Mouse (Mus musculus): ENCODE results near the gene Cd209b.

Gene Cd209b

DNA sequence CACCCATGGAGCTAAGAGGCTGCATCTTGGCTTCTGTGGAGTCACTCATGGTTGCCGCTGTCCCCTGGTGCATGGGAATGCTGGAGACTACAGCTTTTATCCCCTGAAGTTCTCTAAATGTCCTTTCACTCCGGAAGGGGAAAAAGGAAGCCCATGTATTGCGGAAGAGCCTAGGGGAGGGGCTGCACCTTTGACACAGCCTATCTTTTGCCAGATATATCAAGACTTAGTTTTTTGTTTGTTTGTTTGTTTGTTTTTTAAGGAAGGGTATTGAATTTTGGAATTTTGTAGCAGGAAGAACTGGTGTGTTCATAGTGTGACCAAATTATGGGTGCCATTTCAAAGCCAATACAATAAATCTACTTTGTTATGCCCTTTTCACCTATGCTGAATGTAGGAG is at the start of gene Cd209b:
TSS of gene Cd209b (minus strand) at position 101 of the 400 bp plus-strand sequence.
- DNase-seq, result no peak

DNA sequence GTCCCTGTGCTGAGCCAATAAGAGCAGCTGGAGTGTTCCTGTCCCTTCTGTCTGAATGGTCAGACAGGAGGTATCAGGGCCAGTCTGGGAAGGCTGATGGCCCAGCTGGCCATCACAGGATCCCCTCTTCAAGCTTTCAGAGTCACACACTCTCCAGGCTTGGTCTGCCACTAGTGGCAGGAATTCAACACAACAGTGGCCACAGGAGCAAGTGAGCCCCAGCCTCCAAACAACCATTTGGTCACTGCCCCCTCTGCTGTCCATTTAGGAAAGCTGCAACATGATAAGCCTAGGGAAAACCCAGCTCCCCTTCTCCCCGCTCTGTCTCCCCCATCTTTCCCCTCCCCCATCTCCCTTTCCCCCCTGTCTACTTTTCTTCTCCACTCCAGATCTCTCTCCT is 29.4 kb upstream of the Cd209b start:
- no peak for DNase-seq

DNA sequence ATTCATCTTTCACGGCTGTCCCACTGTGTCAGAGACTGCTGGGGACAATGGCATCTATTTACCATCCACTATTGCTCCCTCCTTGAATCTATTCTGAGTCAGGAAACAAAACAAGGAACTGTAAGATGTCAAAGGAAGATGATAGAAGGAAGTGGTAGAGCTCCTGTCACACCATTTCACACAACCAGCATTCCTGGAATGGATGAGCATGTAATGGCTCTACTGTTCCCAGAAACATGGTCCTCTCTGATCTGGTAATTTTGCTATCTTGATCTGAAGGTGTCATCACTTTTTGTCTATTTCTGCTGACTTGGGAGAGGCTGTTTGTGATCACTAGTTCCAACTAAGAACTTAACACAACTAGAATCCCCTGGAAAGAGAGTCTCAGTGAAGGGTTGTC is 28.0 kb upstream of the Cd209b start, which contains the start of gene Cd209c:
TSS of gene Cd209c (minus strand) at position 101 of the 400 bp plus-strand sequence.
- DNase-seq, result no peak

DNA sequence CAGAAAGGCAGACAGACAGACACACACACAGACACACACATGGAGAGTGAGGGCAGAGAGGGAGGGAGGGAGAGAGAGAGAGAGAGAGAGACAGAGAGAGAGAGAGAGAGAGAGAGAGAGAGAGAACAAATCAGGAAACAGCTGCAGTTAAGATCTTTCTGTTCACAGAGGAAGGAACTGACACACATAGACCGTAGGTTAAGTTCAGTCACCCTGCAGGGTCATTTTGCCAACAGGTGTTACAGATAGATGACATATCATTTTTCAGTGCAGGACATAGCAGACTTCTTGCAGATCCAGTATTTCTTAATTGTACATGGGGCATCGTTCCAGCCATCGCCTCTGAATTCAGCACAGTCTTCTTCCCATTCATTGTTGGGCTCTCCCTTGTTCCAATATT is 13.4 kb upstream of the Cd209b start:
- DNase-seq, result no peak

DNA sequence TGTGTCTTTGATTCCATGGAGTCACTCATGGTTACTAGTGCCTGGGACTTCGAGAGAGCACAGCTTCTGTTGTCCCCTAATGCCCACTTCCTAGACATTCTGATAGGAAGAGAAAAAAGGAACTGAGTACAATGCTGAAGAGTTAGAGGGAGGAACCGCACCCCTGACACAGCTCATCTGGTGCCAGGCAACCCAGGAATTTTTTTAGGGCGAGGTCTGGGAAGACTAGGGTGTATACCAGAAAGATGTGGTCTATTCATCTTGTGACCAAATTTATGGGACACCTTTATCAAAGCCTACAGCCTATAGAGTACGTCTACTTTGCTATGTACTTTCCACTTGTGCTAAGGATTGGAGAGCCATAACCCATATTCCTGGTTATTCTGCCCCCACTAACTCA is 48.2 kb downstream of the Cd209b start, which contains the start of gene Cd209d:
TSS of gene Cd209d (minus strand) at position 101 of the 400 bp plus-strand sequence.
- no peak for DNase-seq

DNA sequence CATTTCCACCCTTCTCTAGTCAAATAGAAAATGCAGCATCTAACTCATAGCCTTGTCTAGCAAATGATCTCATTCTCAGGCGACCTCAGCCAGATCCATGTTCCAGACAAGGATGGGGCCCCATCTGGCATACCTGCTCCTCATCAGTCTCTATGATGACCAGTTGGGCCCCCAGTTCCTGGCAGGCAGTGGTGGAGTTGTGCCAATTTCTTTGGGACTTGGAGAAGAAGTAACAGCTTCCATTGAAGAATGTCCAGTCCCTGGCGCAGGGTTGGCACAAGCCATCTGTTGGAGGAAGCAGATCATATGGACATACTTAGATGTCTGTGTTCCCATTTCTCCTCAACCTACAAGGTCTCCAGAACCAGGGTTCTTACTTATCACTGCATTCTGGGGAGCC is 50.5 kb downstream of the Cd209b start:
- no peak for DNase-seq

Data from cerebellum, adult 11 months (tissue).